Mouse (Mus musculus): Measurements from ENCODE around the gene Arl15.

Arl15 gene

DNA sequence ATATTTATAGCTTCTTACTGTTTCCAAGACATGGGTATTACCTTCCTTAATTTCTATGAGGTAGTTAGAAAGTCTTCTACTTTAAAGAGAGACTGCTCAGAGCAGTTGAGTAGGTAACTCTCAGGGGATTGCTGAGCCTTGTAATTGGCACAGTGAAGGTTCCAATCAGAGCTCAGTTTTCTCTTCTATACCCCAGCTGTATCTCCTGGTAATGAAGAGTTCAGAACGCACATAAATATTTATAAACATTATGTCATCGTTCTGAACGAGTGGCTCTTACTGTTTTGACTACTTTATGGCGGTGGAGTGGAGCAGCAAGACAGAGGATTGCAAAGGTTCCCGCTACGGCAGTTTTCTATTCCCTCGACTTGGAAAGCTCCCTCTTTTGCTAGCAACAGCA is 311.8 kb downstream of the Arl15 start:
- no peak for DNase-seq (ENCODE audit: low spot score)

GRCm38 (mm10) chr13:114107499-114107898 is 313.2 kb downstream of the Arl15 start:
- DNase-seq (ENCODE audit: low spot score): no peak

DNA sequence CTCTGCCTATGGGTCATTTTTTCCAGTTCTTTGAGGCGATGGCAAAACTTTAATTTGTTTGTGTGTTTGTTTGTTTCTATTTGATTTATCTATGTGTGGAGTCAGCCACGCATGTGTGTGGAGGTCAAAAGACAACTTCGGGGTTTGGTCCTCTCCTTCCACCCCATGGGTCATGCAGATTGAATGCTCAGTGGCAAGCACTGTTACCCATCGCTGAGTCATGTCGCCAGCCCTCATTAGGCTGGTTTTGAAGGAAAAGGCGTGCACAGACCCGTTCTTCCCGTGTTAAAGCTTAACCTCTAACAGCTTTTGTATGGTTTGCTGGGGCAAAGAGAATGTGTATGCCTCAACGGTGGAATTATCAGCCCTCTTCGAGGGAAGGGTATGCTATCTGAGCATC is 315.1 kb downstream of the Arl15 start:
- no peak for DNase-seq (ENCODE audit: low spot score)

- DNase-seq (ENCODE audit: low spot score): no peak
Observed at GRCm38 (mm10) chr13:114109845-114110244, 315.5 kb downstream of the Arl15 start.

- DNase-seq (ENCODE audit: low spot score): no peak
Observed at GRCm38 (mm10) chr13:114113516-114113915, 319.2 kb downstream of the Arl15 start.

DNA sequence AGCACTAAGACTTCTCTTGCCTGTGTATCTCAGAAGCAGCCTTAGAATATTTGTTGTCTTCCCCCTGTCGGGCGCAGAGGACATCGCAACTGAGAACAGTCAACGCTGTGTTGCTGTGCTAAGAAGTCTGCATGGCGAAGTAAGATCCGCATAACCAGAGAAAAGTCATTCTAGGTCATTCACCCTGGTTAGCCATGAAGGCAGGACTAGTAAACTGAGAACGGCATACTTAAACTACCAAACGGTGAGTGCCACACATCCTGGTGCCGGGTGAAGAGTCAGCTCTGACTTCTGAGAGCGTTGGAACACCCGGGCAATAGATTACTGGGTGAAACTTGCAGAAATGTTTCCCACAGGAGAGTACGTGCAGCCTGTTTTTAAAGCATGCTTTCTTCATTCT is 320.3 kb downstream of the Arl15 start:
- DNase-seq (ENCODE audit: low spot score): no peak

DNA sequence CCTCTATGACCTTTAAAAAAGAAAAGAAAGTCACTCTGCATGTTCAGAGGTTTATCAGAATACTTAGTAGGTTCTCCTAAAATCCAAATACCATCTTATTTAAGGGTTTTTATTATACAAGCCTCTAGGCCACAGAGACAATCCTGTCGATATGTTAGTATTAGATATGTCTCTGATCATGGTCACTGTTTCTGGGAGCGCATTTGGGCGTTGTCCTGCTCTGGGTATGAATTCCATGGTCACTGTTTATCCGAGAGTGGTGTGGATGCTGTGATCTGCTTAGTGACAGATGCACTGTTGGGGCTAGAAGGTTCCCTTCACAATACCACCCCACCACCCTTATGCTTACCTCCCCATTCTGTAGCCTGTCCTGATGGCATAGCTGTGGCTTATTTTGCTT is 320.8 kb downstream of the Arl15 start:
- DNase-seq (ENCODE audit: low spot score): no peak

- no peak for DNase-seq (ENCODE audit: low spot score)
Observed at GRCm38 (mm10) chr13:114118104-114118830, 324.0 kb downstream of the Arl15 start.

DNA sequence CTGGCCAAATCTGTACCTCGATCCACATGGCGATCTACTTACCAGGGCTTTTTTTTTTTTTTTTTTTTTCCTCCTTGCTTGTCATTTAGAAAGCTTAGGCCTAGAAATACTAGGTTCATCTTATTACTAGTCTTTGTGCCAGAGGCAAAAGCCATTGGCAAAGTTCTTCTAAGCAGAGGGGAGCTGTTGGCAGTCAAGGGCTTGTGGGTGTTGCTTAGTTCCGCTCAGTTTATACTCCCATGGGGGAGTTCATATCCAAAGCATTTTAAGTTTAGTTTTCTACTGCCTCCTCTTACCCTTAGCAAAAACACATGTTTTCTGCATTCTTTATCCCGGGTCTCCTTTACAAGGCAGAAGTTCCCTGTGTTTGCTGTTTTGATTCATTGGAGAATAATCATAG is 325.5 kb downstream of the Arl15 start:
- DNase-seq (ENCODE audit: low spot score): no peak

- no peak for DNase-seq (ENCODE audit: low spot score)
Observed at GRCm38 (mm10) chr13:114121591-114121990, 327.3 kb downstream of the Arl15 start.

- DNase-seq (ENCODE audit: low spot score): no peak
Observed at GRCm38 (mm10) chr13:114123391-114123790, 329.1 kb downstream of the Arl15 start.

GRCm38 (mm10) chr13:114124385-114124784 is 330.1 kb downstream of the Arl15 start:
- DNase-seq (ENCODE audit: low spot score): no peak

GRCm38 (mm10) chr13:114124991-114125390 is 330.7 kb downstream of the Arl15 start:
- no peak for DNase-seq (ENCODE audit: low spot score)

DNA sequence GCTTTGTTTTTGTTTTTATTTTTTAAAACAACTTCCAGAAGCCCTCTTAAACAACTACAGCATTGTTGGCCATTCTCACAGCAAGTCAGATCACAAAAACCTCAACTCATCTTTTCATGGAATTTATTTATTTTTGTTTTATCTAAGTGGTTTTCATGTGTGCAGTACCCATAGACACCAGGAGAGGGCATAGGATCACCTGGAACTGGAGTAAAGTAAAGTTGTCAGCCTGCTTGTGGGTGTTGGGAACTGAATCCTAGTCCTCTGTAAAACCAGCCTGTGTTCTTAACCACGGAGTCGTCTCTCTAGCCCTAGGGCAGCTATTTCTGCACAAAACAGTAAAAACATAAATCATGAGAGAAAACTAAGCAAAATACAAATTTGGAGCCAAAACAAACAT is 334.1 kb downstream of the Arl15 start:
- no peak for DNase-seq (ENCODE audit: low spot score)

DNA sequence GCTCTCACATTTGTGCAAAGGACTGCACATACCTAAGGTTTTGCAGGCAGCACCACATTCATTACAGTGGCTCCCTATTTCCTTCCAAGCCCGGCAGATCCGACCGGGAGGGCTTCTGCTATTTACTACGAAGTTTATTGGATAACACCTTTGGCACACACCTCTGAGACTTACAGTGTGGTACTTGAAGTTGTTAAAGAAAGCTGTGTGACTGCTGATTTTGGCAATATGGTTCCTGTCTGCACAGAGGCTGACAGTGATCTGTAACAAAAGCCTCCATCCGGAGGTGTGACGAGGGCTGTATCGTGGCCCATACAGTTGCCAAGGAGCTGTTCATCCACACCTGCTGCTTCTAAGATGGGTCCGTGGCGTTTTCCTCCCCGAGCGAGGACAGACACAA is 335.7 kb downstream of the Arl15 start:
- no peak for DNase-seq (ENCODE audit: low spot score)

DNA sequence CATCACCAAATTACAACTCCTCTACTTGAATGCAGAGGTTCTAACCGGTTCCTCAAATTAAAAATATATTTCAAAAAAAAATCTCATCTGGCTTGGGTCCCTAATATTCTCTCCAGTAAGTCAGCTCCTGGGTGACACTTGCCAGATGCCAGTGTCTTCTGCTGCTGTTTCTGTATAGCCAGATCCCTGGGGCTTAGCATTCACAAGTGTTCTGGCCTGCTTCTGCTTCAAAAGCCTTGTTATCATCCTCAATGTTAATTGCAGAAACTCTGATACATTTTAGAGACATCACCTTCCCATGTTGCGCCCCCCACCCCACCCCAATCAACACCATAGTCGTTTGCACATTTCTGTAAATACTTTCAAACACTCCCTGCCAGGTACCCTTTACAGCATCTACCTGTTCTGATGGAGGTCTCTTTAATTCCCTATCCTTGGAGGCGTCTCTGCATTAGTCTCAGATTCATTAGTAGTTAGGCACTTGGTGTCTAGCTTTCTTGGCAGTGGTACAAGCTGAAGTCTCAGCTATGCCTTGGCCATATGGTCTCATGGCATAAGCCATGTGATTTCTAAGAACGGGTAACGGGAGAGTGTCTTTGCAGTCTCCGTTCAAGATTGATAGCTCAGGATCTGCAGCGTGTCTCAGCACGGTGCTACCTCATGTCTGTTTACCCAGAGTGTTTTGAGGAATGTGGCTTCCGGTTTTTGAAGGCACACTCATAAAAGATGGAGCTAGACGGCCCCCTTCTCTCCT is 336.4 kb downstream of the Arl15 start:
- DNase-seq (ENCODE audit: low spot score): no peak

DNA sequence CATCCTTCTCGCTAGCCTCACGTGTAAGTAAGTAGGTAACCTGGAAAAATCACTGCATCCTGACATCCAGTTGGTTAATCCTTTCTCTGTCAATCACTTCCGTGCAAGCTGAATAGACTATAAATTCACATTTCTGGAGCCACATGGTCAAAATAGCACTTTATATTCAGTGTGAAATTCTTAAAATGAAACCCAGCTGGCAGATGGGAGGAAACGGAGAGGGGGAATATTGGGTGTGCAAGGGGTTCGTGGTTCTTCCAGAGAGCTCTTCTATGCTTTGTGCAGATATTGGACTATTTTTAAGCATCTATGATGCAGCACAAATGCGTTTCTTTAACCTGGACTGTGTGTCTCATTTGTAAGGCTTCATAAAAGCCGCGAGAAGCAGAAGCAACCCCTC is 344.6 kb downstream of the Arl15 start:
- no peak for DNase-seq (ENCODE audit: low spot score)

- no peak for DNase-seq (ENCODE audit: low spot score)
Observed at GRCm38 (mm10) chr13:114139570-114139969, 345.3 kb downstream of the Arl15 start.

DNA sequence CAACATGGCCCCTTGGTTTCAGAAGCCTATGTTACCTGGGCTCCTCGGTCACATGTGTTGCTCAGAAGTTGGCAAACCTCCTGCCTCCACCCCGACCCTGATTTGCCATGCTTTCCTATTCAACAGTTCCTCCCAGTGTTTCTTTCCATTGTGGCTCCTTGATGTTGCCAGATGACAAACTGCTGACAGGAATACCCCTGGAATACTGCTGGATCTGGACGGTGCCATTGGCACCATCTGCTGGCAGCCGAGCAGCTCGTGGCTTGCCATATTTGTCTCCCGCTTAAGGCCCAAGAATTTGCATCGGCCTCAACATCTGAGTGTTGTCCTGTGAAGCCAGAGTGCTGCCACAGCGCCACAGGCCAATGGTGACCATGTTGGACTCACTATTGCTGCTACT is 348.5 kb downstream of the Arl15 start:
- no peak for DNase-seq (ENCODE audit: low spot score)

- no peak for DNase-seq (ENCODE audit: low spot score)
Observed at GRCm38 (mm10) chr13:114143247-114143646, 348.9 kb downstream of the Arl15 start.

DNA sequence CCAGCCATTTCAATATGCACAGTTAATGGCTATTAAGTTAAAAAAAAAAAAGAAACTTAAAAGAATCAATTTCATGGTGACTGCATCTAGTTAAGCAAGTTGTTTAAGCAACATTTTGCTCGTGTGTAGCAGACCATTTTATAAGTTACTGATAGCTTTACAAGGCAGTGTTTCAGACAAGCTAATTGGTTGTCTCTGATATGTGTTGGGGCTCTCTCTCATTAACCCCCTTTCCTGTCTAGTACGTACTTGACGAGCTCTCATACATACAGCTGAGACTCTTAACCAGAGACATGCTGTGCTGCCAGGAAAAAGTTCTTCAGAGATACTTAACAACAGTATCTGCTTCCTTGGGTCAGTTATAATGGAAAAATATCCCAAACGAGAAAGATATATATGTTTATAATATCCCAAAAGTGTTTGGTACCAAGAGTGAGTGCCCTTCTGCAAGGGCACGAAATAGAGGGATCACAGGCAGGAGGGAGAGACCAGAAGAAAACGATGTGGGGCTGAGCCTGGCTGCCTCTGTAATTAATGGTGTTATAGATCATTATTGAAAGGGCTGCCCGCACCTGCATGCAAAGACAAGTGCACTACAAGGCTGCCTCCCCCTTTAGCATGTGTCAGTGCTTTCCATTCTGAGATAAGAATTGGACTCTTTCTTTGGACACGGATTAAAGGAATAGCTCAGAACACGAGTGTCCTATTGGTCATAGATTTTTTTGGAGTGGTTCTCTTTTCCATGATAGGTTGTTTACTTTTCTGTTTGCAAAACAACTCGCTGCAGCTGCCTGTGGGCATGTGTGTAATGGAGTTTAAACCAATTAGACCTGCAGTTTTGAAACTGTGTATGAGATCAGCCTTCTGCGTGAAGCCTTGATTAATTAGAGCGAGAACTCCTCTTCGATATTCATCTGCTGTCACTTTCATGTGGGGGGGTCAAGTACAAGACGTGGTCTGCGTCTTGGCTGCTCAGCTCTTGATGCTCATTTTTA is 350.0 kb downstream of the Arl15 start:
- DNase-seq (ENCODE audit: low spot score): no peak

GRCm38 (mm10) chr13:114145249-114145648 is 350.9 kb downstream of the Arl15 start:
- DNase-seq (ENCODE audit: low spot score): no peak
